Comparison of ENCODE assay signal across 22 mouse cellular contexts in the genomic region with DNA sequence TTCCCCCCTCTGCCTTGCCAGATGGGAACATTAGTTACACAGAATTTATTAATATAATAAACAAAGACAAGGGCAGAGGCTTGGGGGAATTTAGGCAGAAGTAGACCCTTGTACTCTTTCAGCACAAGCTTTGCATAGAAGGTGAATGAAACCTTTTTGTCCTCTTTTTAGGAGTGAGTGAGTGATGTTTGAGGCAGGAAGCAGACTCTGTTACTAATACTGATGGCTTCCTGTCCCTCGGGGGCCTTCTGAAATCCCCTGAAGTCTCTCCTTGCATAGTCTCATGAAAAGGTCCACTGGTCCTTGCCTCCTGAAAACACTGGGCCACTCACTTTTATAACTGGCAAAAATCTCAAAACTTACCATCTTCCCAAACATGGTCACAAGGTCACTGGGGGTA.
DNase-seq lines count a peak whose midpoint lies in the region; ATAC-seq lines count a peak whose summit lies in the region.
"Had no signal": no experiment of that assay in that cellular context is flagged by ENCODE, and none has a peak within 500 bp of the region (broad histone marks: within the 10 kb centered on the region; RNA-seq: fewer than 3 reads in every experiment).

No protein-coding gene starts in this region.

- no peak overlapping the region for H3K27ac ChIP-seq in heart, embryonic 10.5 days
- no peak overlapping the region for H3K27ac ChIP-seq in midbrain, embryonic 11.5 days (ENCODE audit: low read depth, low read length)
- H3K27ac ChIP-seq in midbrain, embryonic 15.5 days: no peak overlapping the region
- H3K27ac ChIP-seq: embryonic facial prominence, embryonic 10.5 days; embryonic facial prominence, embryonic 12.5 days; forebrain, embryonic 13.5 days; forebrain, embryonic 15.5 days had no signal

- no peak overlapping the region for H3K9ac ChIP-seq in midbrain, embryonic 11.5 days (ENCODE audit: low read length)
- H3K9ac ChIP-seq in midbrain, embryonic 15.5 days: no peak overlapping the region
- H3K9ac ChIP-seq: embryonic facial prominence, embryonic 12.5 days; forebrain, embryonic 13.5 days; forebrain, embryonic 15.5 days; forebrain, postnatal 0 days had no signal

- no peaks in the 10 kb centered on the region for H3K9me3 ChIP-seq in heart, embryonic 10.5 days
- H3K9me3 ChIP-seq in midbrain, embryonic 11.5 days (ENCODE audit: control insufficient read depth, low read length): no peaks in the 10 kb centered on the region
- no peaks in the 10 kb centered on the region for H3K9me3 ChIP-seq in midbrain, embryonic 15.5 days
- H3K9me3 ChIP-seq: embryonic facial prominence, embryonic 10.5 days; embryonic facial prominence, embryonic 12.5 days; forebrain, embryonic 13.5 days; forebrain, embryonic 15.5 days; G1E had no signal

- ATAC-seq in midbrain, embryonic 11.5 days (ENCODE audit: low FRiP score): no peak
- no peak for ATAC-seq in midbrain, embryonic 15.5 days (replicated peaks)
- ATAC-seq: activated CD4-positive, CD25-positive, alpha-beta regulatory T cell, adult 4 months; forebrain, embryonic 13.5 days; forebrain, embryonic 15.5 days; forebrain, postnatal 0 days; Patski had no signal

- DNase-seq in heart, adult 11 months: peak; percentile 41
- DNase-seq in heart, embryonic 10.5 days (ENCODE audit: low spot score): no peak
- peak; percentile 2 for DNase-seq in midbrain, embryonic 11.5 days (ENCODE audit: low spot score, missing footprints)
- DNase-seq in splenic B cell, adult 2 months (ENCODE audit: low read depth, low spot score): peak; percentile 9
- no peak for DNase-seq in cerebellum, postnatal 4 days (ENCODE audit: low spot score in 2 of 2)
- DNase-seq: adrenal gland, adult 8-10 months; adrenal gland, postnatal 14 days; adrenal gland, postnatal 36 days; cerebellum, adult 11-12 months; cerebellum, adult 2 months; cerebellum, adult 9-10 months; cerebellum, postnatal 10 days; cerebellum, postnatal 25 days; forebrain, postnatal 0 days had no signal

- H3K4me3 ChIP-seq in heart, embryonic 10.5 days: no peak overlapping the region
- no peak overlapping the region for H3K4me3 ChIP-seq in midbrain, embryonic 11.5 days (ENCODE audit: low read depth, low read length)
- H3K4me3 ChIP-seq in midbrain, embryonic 15.5 days: no peak overlapping the region
- H3K4me3 ChIP-seq: embryonic facial prominence, embryonic 10.5 days; embryonic facial prominence, embryonic 12.5 days; forebrain, embryonic 13.5 days; forebrain, embryonic 15.5 days had no signal

- no peaks in the 10 kb centered on the region for H3K27me3 ChIP-seq in heart, embryonic 10.5 days (ENCODE audit: insufficient read depth, poor library complexity, severe bottlenecking)
- no peaks in the 10 kb centered on the region for H3K27me3 ChIP-seq in midbrain, embryonic 11.5 days (ENCODE audit: control insufficient read depth, insufficient read depth, low read length)
- H3K27me3 ChIP-seq in midbrain, embryonic 15.5 days (replicated peaks): no peaks in the 10 kb centered on the region
- no peaks in the 10 kb centered on the region; the same call in 1 of the 2 replicates for H3K27me3 ChIP-seq in splenic B cell, adult 2 months (ENCODE audit: control insufficient read depth, insufficient read depth, low read length, poor library complexity, severe bottlenecking)
- H3K27me3 ChIP-seq: embryonic facial prominence, embryonic 12.5 days; forebrain, embryonic 13.5 days; forebrain, embryonic 15.5 days; Patski had no signal

- H3K4me1 ChIP-seq in heart, embryonic 10.5 days: no peaks in the 10 kb centered on the region
- H3K4me1 ChIP-seq in midbrain, embryonic 11.5 days (ENCODE audit: control insufficient read depth, insufficient read depth, low read length): no peaks in the 10 kb centered on the region
- H3K4me1 ChIP-seq in midbrain, embryonic 15.5 days: no peaks in the 10 kb centered on the region
- H3K4me1 ChIP-seq: embryonic facial prominence, embryonic 12.5 days; forebrain, embryonic 13.5 days; forebrain, embryonic 15.5 days had no signal

- no peaks in the 10 kb centered on the region for H3K36me3 ChIP-seq in heart, embryonic 10.5 days
- no peaks in the 10 kb centered on the region for H3K36me3 ChIP-seq in midbrain, embryonic 11.5 days (ENCODE audit: control insufficient read depth, insufficient read depth, low read length)
- no peaks in the 10 kb centered on the region for H3K36me3 ChIP-seq in midbrain, embryonic 15.5 days (replicated peaks)
- H3K36me3 ChIP-seq in splenic B cell, adult 2 months (ENCODE audit: control insufficient read depth, insufficient read depth, low read length, poor library complexity, severe bottlenecking): no peaks in the 10 kb centered on the region
- H3K36me3 ChIP-seq: embryonic facial prominence, embryonic 10.5 days; embryonic facial prominence, embryonic 12.5 days; forebrain, embryonic 15.5 days; G1E had no signal

- no peak overlapping the region for H3K4me2 ChIP-seq in midbrain, embryonic 11.5 days
- no peak overlapping the region for H3K4me2 ChIP-seq in midbrain, embryonic 15.5 days
- H3K4me2 ChIP-seq: embryonic facial prominence, embryonic 12.5 days; forebrain, embryonic 13.5 days; forebrain, embryonic 15.5 days had no signal

- 67% methylated on average over 1 of the region's 1 CpGs for WGBS in heart, embryonic 10.5 days
- WGBS in midbrain, embryonic 11.5 days: 88% methylated on average over 1 of the region's 1 CpGs
- 83% methylated on average over 1 of the region's 1 CpGs for WGBS in midbrain, embryonic 15.5 days

Comparison
In these comparisons a context has a peak if more than half of its experiments do, and no peak if none do; other contexts are left out.
1. DNase-seq: peak in heart, adult 11 months (single experiment), midbrain, embryonic 11.5 days (single experiment) and splenic B cell, adult 2 months (single experiment); none in heart, embryonic 10.5 days (single experiment) and cerebellum, postnatal 4 days (0 of 2).